Mouse (Mus musculus): ENCODE measurements at regions not wholly inside any gene's neighbourhood (a gene's known extent, or its start where the extent isn't known, plus 50 kb on each side); places are given as distances from the start of the nearest gene placed in this dataset.

DNA sequence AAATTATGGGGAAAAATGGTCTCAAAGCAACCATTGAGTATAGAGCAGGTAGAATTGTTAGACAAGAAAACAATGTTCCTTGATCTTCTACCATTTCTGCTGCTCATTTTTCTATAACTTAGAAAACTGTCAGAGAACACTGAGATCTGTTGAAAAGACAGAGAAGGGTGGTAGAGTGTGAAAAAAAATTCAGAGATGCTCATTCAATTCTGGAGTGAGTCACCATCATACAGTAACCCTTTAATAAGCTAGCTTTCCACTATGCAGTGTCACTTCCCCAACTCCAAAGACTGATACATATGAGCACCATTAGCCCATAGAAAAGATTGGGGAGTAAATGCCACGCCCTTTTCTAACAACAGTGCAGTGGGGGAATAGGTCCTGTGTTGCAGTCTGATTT is 752.5 kb upstream of the Acvr2a start:
- TF ChIP-seq CTCF (IDR thresholded peaks at IDR 0.05; ENCODE audit: insufficient read depth, low read length): no peak
- no peak for TF ChIP-seq POLR2A (IDR thresholded peaks at IDR 0.05; ENCODE audit: borderline replicate concordance, extremely low read depth, low read depth, low read length)
- Histone ChIP-seq H3K4me3 (replicated peaks; ENCODE audit: extremely low read depth, low read depth, low read length) (no peak overlapping the region), H3K4me1 (ENCODE audit: control insufficient read depth, insufficient read depth, low read length) (no peaks in the 10 kb centered on the region)
- DNase-seq: no peak
- WGBS: 45% methylated on average over 1 of the region's 1 CpGs

DNA sequence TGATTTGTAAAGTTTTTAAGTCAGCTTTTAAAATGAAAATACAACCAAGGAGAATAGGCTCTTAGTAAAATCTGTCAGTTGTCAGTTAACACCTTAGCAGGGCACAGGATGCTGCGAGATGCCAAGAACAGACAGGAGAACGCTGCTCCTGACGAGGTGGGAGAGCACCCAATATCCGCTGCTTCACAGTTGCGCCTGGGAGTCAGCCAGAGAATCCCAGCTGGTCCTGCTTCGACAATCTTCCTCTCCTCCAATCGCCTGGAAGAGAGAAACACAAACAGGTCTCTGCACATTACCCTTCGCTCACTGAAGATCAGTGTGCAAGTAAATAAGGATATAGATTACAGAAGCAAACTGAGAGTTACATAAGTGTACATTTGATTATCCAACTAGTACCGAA is 750.5 kb upstream of the Acvr2a start:
- no peak for TF ChIP-seq POLR2A (IDR thresholded peaks at IDR 0.05; ENCODE audit: borderline replicate concordance, extremely low read depth, low read depth, low read length)
- DNase-seq: no peak

DNA sequence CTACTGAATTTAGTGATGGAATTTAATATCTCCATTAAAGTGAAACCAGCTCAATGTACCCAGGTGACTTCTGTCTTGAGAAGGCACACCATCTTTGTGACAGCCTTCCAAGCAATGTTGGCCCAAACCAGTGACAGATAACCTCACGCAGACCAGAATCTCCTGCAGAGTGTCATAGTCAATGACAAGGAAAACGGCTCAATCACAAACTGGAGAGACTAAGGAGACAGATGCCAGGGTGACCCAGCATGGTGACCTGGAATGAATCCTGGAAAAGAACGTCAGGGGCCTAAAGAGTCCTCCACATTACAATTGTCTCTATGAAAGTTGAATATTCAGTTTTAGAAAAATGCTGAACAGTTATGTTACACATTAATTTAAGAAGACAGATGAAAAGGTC is 748.7 kb upstream of the Acvr2a start:
- Histone ChIP-seq H3K4me3 (replicated peaks; ENCODE audit: extremely low read depth, low read depth, low read length) (no peak overlapping the region), H3K4me1 (ENCODE audit: control insufficient read depth, insufficient read depth, low read length) (no peaks in the 10 kb centered on the region)
- TF ChIP-seq POLR2A (IDR thresholded peaks at IDR 0.05; ENCODE audit: borderline replicate concordance, extremely low read depth, low read depth, low read length) (no peak), CTCF (IDR thresholded peaks at IDR 0.05; ENCODE audit: insufficient read depth, low read length) (no peak)
- DNase-seq: no peak
- 69% methylated on average over 3 of the region's 3 CpGs for WGBS

More for the DNA sequence above, 750.5 kb upstream of the Acvr2a start:
- Histone ChIP-seq H3K4me1 (ENCODE audit: control insufficient read depth, insufficient read depth, low read length) (no peaks in the 10 kb centered on the region), H3K4me3 (replicated peaks; ENCODE audit: extremely low read depth, low read depth, low read length) (no peak overlapping the region)
- 54% methylated on average over 9 of the region's 9 CpGs for WGBS

DNA sequence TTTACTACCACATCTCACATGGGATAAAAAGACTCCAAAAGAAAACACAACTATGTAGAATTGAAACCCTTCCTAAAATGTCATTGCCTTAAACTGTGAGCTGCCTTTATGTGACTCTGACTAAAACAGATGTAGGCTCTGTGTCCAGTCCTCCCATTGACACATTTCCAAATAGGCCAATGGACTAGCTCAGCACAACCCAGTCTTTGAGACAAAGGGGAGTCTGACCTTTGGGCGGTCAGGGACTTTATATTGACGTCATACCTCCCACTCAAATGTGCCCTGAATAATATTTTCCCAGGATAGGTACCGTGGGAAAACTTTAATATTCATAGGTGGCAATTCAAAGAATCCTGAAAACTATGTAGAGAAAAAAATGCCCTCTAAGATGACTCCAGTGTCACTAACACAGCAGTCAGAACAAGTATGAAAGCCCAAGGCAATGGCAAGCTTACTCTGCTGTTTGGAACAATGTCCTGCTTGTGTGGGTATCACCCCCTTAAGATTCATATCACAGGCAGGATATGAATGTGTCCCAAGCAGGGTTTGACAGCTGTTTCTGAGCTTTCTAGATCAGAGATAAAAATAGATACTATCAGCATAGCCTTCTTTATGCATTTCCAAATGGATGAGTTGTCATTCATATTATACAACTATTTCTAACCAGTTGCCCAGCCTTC is 731.6 kb upstream of the Acvr2a start:
- no peak overlapping the region for H3K4me3 ChIP-seq (replicated peaks; ENCODE audit: extremely low read depth, low read depth, low read length)
- TF ChIP-seq CTCF (IDR thresholded peaks at IDR 0.05; ENCODE audit: insufficient read depth, low read length): no peak
- no peak for TF ChIP-seq POLR2A (IDR thresholded peaks at IDR 0.05; ENCODE audit: borderline replicate concordance, extremely low read depth, low read depth, low read length)
- WGBS: 80% methylated on average over 3 of the region's 3 CpGs
- DNase-seq: no peak
- H3K4me1 ChIP-seq (ENCODE audit: control insufficient read depth, insufficient read depth, low read length): no peaks in the 10 kb centered on the region

DNA sequence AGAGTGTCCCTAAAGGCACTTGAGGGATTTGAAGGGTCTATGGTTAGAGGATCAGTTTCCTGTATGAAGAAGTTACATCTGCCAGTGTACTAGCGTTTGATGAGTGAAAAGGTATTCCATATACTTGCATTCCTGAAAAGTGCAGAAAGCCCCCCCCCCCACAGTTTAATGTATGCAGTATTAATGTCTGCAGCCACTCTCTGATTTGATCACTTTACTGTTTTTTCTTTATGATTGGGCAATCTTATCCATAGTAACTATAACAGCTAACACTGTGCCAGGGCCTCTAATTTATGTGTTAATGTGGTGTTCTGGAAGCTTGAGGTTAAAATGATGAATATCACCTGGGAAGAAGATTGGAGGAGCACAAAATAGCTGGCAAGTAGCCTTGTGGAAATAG is 715.6 kb upstream of the Acvr2a start:
- no peaks in the 10 kb centered on the region for H3K4me1 ChIP-seq (ENCODE audit: control insufficient read depth, insufficient read depth, low read length)
- DNase-seq: no peak
- no peak for TF ChIP-seq CTCF (IDR thresholded peaks at IDR 0.05; ENCODE audit: insufficient read depth, low read length)
- no peak for TF ChIP-seq POLR2A (IDR thresholded peaks at IDR 0.05; ENCODE audit: borderline replicate concordance, extremely low read depth, low read depth, low read length)
- H3K4me3 ChIP-seq (replicated peaks; ENCODE audit: extremely low read depth, low read depth, low read length): no peak overlapping the region
- 63% methylated on average over 1 of the region's 1 CpGs for WGBS

DNA sequence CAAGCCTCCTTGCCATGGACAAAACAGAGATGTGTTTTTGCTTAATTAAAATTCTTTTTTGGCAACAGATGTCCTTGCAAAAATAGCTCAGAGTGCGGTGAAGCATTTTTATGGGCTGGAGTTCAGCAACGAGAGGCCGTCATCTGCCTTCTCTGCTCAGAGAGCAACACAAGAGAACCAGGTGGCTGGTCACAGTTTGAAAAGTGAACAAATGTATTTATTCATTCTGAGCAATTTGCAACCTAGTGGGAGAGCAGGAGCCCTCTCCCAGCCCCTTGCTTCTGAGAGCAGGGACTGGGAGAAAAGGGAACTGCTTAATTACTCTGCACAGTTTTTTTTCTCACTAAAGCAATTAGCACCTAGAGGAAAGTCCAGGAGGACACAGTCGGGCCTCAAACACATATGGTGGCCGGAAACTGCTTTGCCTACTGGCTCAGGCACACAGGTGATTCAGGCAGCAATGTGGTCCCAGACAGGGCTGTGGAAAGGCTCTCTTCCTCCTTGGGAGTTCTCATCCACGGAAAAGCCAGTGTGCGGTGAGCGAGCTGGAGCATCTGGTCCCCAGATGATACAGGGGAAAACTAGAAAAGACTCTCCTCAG is 714.9 kb upstream of the Acvr2a start:
- no peak for DNase-seq
- Histone ChIP-seq H3K4me3 (replicated peaks; ENCODE audit: extremely low read depth, low read depth, low read length) (no peak overlapping the region), H3K4me1 (ENCODE audit: control insufficient read depth, insufficient read depth, low read length) (no peaks in the 10 kb centered on the region)
- TF ChIP-seq POLR2A (IDR thresholded peaks at IDR 0.05; ENCODE audit: borderline replicate concordance, extremely low read depth, low read depth, low read length) (no peak), CTCF (IDR thresholded peaks at IDR 0.05; ENCODE audit: insufficient read depth, low read length) (no peak)
- 73% methylated on average over 8 of the region's 8 CpGs for WGBS

DNA sequence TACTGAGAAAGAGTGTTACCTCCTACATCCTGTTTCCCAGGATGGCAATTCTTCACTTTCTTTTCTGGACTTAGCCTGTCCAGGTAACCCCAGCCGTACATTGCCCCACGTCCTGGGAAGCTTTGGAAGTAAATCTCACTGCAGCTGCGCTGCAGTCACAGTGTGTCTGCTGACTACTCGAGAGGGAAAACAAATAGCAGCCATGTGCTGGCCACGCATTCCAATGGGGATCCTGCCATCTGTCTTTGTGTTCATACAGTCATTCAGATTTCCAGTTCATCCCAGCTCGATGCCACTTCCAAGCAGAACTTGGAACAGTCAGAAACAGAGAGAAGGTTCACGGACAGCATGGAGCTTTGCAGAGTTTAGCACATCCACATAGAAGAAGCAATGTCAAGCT is 690.2 kb upstream of the Acvr2a start:
- Histone ChIP-seq H3K4me3 (replicated peaks; ENCODE audit: extremely low read depth, low read depth, low read length) (no peak overlapping the region), H3K4me1 (ENCODE audit: control insufficient read depth, insufficient read depth, low read length) (no peaks in the 10 kb centered on the region)
- TF ChIP-seq POLR2A (IDR thresholded peaks at IDR 0.05; ENCODE audit: borderline replicate concordance, extremely low read depth, low read depth, low read length) (no peak), CTCF (IDR thresholded peaks at IDR 0.05; ENCODE audit: insufficient read depth, low read length) (no peak)
- 58% methylated on average over 7 of the region's 7 CpGs for WGBS
- no peak for DNase-seq

DNA sequence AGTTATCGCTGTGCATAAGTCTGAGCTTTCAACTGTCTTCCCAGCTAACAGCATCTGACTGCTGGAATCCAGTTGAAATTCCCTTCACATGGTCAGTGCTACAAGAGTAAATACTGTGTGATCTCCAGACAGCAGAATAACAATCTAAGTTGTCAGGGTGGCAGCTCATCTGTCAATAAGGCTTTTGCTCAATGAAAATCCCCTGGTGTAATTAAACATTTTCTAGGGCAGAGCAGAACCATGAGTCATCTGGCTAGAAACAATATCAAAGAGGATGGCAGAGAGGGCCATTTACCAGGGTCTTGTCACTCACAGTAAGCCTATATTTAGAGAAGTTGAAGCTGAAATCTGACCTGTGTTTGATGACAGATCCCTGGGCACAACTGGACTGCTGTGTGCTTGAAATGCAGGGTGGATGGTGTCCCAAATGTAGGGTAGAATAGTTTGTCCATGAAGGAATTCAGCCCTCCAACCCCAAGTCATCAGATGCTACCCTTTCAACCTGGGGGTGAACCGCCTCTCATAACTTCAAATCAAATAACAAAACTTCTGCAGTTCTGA is 675.8 kb upstream of the Acvr2a start:
- 90% methylated on average over 2 of the region's 2 CpGs for WGBS
- no peak overlapping the region for H3K4me3 ChIP-seq (replicated peaks; ENCODE audit: extremely low read depth, low read depth, low read length)
- DNase-seq: no peak
- H3K4me1 ChIP-seq (ENCODE audit: control insufficient read depth, insufficient read depth, low read length): no peaks in the 10 kb centered on the region; the same call in 1 of the 2 replicates
- no peak for TF ChIP-seq POLR2A (IDR thresholded peaks at IDR 0.05; ENCODE audit: borderline replicate concordance, extremely low read depth, low read depth, low read length)
- TF ChIP-seq CTCF (IDR thresholded peaks at IDR 0.05; ENCODE audit: insufficient read depth, low read length): no peak

DNA sequence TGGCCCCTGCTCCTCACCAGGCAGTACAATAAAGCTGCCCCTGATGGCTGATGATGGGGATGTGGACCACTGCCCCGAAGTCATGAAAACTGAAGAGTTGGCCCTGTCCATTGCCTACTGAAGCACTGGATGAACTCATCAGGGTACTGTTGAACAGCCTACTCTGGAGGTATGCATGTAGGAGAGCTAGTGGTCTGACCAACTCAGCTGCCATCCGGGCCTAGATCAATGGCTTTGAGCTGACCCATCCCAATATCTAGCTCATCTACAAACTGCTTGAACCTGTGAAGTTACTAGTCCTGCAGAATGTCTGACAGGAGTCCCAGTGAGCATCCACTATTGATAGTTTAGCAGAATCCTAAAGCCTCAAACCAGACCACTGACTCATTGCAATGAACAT is 672.6 kb upstream of the Acvr2a start:
- no peaks in the 10 kb centered on the region; the same call in 1 of the 2 replicates for H3K4me1 ChIP-seq (ENCODE audit: control insufficient read depth, insufficient read depth, low read length)
- no peak for TF ChIP-seq POLR2A (IDR thresholded peaks at IDR 0.05; ENCODE audit: borderline replicate concordance, extremely low read depth, low read depth, low read length)
- H3K4me3 ChIP-seq (replicated peaks; ENCODE audit: extremely low read depth, low read depth, low read length): no peak overlapping the region
- no peak for DNase-seq
- 91% methylated on average over 2 of the region's 2 CpGs for WGBS

DNA sequence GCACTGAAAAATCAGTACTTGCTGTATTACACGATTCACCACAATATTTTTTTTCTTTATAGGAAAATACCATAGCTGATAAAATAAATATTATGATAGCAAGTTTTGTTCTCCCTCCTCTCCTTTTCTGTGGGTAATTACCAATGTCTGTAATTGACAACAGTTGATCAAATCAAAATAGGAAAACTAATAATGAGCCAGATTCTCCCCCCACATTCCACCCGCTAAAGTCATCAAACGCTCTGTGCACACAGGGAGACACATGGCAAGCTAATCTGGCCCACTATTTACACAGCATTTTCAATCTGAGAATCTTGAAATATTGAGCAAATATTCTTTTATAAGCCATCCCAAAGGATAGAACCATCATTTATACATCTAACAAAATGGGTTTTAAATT is 659.2 kb upstream of the Acvr2a start:
- Histone ChIP-seq H3K4me1 (ENCODE audit: control insufficient read depth, insufficient read depth, low read length) (no peaks in the 10 kb centered on the region), H3K4me3 (replicated peaks; ENCODE audit: extremely low read depth, low read depth, low read length) (no peak overlapping the region)
- TF ChIP-seq CTCF (IDR thresholded peaks at IDR 0.05; ENCODE audit: insufficient read depth, low read length) (no peak), POLR2A (IDR thresholded peaks at IDR 0.05; ENCODE audit: borderline replicate concordance, extremely low read depth, low read depth, low read length) (no peak)
- DNase-seq: no peak
- WGBS: 83% methylated on average over 3 of the region's 3 CpGs
